Mouse (Mus musculus) left cerebral cortex, postnatal 36 days (tissue): ENCODE measurements around the gene Per1. TPM values are rescaled to one million over a fixed set of nuclear protein-coding genes. Genes with fewer than 3 reads are reported as not detected.

ENCODE experiments used
- DNase-seq, 2 experiments: peaks; one replicate each; pipeline ENCODE4 v3.0.0; 2021 to 2022; ENCODE audit warnings: low spot score in 2 of 2, mixed read lengths in 1 of 2
- intact Hi-C: fragments of 180-260 bp; cut with DNase I; formaldehyde crosslinking; loops from one replicate; pipeline ENCODE4 v1.15.1; 2025
- total RNA-seq, 2 experiments: library from RNA; stranded (reverse); gene quantifications; 2 replicates each; pipeline ENCODE4 v1.2.3; 2021

The Per1 gene
- total RNA-seq, 2 experiments from 2014 or later = 106 to 122 TPM

DNA sequence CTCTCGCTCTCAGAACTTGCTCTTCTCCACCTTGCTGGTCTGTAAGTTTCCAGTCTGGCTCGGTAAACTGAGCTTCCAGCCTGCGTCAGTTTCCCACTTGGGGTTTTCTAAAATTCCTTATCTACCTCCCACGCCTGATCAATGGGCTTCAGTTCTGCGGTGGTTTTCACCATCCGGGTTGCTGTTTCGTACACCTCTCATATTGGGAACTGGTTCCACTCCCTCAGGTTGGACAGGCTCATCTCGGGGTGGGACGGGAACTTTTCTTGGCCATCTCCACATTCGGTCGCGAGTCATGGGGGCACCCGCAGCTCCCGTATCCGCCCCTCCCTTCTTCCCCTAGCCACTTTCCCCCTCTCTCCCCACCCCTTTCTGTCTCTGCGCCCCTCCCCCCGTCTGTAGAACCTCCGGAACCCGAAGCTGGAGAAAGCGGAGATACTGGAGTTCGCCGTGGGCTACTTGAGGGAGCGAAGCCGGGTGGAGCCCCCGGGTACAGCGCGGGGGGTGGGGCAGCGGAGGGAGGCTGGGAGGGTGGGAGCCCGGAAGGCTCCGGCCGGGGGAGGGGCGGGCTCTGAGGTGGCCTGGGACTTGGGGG, 26.8 kb downstream of the Per1 start:
- intact Hi-C loops = loop anchor here (5.0 kb wide), 1 partner anchor 35 kb away; the partner anchor contains the start of gene Vamp2
- no peak for DNase-seq

DNA sequence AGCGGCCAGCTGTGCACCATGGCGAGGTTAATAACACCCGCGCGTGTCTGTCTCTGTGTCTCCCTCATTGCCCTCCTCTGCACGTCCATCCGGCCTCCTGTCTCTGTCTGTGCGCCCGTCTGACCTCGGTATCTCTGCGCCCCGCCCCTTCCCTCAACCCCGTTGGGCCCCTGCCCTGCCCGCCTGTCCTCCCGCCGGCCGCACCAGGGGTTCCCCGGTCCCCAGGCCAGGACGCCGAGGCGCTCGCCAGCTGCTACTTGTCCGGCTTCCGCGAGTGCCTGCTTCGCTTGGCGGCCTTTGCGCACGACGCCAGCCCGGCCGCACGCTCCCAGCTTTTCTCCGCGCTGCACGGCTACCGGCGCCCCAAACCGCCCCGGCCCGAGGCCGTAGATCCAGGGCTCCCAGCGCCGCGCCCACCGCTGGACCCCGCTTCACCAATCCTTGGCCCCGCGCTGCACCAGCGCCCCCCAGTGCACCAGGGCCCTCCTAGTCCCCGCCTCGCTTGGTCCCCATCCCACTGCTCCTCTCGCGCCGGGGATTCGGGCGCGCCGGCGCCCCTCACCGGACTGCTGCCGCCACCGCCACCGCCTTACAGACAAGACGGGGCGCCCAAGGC, 27.4 kb downstream of the Per1 start, which contains the start of gene 9130213A22Rik:
TSS of gene 9130213A22Rik (minus strand) at position 254 of the 616 bp plus-strand sequence.
- intact Hi-C loops = loop anchor here (5.0 kb wide), 1 partner anchor 35 kb away; the partner anchor contains the start of gene Vamp2
- peak; percentile 87 to 88 for DNase-seq

DNA sequence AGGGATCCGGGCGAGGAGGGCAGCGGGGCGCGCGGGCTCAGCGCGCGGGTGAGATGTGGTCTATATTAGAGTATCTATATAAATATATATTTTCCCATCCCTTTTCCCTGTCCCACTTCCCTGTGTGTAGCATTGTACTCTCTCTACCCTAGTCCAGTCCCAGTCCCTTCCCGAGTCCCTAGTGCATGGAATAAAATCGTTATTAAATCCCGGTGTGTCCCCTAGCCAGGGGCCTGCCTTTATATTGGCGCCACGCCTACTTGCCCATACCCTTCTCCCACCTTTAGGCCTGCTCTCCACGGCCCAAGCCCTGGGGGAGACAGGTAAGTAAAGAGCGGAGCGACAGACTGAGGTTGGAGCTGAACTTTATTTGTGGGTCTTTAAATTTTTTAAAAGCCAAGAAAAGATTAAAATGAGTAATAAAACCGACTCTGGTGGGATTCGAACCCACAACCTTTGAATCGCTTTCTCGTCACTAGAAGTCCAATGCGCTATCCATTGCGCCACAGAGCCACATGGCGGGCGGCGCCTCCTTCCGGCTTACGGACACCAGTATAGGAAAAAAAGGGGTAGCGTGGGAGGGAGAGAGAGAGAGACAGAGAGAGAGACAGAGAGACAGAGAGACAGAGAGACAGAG, 28.2 kb downstream of the Per1 start:
- peak; percentile 92 for DNase-seq
- intact Hi-C loops = loop anchor here (5.0 kb wide), 1 partner anchor 36 kb away; the partner anchor contains the start of gene Vamp2

DNA sequence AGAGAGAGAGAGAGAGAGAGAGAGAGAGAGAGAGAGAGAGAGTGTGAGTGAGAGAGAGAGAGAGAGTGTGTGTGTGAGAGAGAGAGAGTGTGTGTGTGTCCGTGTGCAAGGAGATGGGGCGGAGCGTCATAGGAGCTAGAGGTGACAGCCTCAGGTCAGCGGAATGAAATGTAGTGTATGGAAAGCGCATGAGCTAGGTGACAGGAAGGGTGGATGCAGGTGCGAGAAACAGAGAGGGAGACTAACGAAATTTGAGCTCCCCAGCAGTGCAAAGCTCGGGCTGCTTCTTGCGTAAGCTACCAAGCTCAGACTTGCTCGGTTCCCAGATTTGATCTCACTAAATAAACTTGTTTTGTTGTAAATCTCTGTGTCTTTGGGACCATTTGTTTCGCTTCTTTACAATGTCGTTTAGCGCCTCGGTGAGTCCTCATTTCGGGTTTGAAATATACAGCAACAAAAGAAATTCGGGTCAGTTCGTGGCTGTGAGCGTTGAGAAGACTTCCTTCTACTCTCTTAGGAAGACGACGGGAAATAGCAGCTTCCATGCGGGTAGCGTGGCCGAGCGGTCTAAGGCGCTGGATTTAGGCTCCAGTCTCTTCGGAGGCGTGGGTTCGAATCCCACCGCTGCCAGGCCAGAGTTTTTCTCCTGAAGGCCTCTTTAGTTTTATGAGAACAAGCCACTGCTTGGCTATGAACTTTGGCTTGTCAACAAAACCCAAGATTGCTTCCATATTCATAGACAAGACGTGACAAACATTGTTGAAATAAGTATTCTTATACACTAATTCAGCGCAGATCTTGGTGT, 28.9 kb downstream of the Per1 start:
- intact Hi-C loops = loop anchor here (1.0 to 5.0 kb wide), 3 partner anchors 37 to 83 kb away; partner anchors contain the start of gene Vamp2
- DNase-seq = peak; percentile 92 to 94

DNA sequence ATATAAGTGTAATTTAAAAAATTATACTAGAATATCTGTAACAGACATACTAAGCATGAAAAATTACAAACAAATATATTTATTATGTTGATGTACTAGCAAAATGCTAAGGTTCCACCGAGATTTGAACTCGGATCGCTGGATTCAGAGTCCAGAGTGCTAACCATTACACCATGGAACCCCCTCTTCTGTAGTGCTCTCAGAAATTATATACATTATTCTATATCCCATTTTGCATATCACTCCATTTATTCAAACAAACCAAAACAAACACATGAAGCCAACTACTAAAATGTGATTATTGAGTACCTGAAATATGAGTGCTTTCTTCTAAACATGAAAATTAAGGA, 29.5 kb downstream of the Per1 start:
- peak in 1 of 2 experiments; percentile 64 for DNase-seq
- intact Hi-C loops = loop anchor here (1.0 to 5.0 kb wide), 3 partner anchors 37 to 83 kb away; partner anchors contain the start of gene Vamp2

DNA sequence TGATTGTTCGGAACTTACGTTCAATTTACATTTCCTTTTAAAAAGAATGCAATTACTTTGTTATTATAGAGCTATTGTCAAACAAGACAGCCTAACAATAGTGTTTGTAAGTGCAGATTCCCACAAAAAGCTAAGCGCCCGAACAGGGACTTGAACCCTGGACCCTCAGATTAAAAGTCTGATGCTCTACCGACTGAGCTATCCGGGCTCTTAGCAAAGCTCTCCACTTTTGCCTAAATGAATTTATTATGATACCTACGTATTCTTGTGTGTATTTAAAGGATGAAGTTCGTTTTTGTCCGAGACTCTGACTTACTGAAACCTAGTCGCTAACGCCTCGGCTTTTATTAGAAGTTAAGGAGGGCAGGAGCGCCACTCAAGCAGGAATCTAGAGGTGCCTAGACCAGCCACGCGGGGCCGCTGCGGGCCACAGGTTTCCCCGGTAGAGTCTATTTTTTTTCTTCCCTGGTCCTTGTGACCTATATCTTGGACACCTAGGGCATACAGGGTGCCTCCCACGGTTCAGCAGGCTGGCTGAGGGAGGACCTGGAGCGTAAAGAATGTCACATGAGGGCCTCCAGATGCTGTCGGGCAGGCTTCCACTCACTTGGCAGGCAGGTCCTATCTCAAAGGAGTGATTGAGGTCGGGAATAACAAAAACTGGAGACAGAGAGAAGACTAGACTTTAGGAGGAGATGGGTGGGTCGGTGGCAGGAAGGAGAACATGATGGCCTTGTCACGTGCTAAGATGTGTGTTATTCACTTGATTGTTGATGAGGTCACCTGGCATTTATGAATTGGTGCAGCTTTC, 30.2 kb downstream of the Per1 start:
- intact Hi-C loops = loop anchor here (1.0 kb wide), 1 partner anchor 25 kb away; no protein-coding TSS in a partner anchor
- DNase-seq = peak; percentile 77 to 78

DNA sequence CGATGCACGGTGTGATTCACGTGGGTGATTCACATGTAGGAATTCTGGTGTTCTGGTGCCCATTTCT, 30.7 kb downstream of the Per1 start, which contains the start of gene Aloxe3:
TSS of gene Aloxe3 (plus strand) at position 45 of the 67 bp plus-strand sequence.
- no peak for DNase-seq
- intact Hi-C loops = loop anchor here (1.0 kb wide), 1 partner anchor 25 kb away; no protein-coding TSS in a partner anchor

DNA sequence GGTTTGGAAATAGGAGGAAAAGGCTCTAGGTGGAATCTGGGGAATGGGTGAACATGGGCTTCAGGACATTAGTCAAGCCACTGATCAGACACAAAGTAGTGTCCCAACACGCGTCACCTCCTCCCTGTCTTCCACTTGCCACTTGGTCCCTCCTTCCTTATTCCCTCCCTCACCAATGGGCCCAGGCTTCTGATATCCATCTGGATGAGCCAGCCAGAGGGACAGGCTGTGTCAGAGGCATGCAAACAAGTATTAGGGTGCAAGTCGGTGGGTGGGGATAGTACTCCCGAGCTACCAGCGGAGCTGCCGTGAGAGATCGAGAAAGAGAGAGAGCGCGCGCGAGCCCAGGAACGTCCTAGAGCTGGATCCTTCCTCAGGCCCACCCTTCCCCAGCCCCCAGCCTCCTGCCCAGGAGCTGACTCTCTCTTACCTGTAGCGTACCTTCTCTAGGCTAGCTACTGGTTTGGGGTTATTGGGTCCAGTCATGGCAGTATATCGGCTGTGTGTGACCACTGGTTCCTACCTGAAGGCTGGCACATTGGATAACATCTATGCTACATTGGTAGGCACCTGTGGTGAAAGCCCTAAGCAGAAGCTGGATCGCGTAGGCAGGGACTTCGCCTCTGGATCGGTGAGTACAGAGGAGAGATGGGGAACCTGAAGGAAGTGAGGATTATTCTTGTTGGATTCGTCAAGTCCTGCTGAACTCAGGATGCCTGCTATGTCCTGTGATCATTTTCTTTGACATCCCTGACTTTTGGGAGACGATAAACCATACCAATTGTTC, 31.1 kb downstream of the Per1 start:
- no peak for DNase-seq
- intact Hi-C loops = loop anchor here (1.0 kb wide), 1 partner anchor 24 kb away; no protein-coding TSS in a partner anchor

DNA sequence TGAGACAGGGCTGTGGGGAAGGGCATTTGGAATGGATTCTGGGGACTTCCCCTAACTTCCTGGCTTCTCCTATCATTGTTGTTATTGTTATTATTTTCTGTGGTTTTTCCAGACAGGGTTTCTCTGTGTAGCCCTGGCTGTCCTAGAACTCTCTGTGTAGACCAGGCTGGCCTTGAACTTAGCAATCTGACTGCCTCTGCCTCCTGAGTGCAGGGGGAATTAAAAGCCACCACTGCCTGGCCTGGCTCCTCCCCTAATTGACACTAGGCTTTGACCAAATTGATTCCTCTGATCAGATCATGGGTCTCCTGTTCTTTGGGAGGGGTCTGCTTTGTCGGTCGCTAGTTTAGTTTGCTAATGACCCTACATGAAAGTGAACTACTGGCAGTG, 31.7 kb downstream of the Per1 start:
- DNase-seq = no peak
- intact Hi-C loops = no loop called here

DNA sequence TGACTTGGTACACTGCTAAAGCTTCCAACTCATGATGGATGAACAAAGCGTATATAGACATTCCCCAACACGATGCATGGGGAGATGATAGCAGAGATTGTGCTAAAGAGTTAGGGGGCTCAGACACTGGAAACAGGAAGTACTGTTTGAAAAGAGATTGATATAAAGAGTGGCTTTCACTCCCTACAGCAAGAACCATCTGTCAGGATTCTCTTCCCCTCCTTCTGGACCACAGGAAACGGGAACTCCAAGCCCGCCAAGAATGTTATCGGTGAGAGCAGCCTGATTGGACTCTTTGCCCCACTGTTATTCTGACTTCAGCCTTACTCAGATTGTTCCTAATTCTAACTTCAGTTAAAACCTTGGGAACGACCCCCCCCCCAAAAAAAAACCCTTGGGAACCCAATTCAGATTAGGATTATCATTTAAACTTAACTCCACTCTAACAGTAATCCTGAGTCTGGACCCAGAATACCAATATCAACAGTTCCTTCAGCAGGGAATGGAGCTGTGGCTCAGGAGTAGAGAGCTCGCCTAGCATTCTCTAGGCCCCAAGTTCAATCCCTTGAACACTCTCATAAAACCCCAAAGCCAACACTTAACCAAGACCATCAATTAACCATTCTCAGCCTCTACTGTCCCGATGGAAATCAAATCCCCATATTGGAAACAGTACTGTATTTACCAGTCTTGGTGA, 33.6 kb downstream of the Per1 start:
- DNase-seq = no peak
- intact Hi-C loops = no loop called here

DNA sequence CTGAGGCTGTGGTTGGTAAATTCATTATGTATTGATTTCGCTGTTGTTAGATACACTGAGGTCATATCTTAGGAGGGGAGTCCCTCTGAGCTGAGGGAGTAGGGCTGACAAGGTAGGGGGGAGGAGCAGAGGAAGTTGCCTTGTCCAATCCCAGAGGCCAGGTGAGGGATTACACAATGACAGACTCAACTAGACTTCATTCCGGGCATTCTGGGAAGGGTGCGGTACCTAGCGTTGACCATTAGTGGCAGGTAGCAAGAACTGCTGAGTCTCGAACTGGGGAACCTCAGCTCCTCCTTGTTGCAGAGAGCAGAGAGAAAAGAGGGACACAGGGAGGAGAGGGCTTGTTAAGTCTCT, 38.5 kb downstream of the Per1 start:
- intact Hi-C loops = no loop called here
- no peak for DNase-seq

DNA sequence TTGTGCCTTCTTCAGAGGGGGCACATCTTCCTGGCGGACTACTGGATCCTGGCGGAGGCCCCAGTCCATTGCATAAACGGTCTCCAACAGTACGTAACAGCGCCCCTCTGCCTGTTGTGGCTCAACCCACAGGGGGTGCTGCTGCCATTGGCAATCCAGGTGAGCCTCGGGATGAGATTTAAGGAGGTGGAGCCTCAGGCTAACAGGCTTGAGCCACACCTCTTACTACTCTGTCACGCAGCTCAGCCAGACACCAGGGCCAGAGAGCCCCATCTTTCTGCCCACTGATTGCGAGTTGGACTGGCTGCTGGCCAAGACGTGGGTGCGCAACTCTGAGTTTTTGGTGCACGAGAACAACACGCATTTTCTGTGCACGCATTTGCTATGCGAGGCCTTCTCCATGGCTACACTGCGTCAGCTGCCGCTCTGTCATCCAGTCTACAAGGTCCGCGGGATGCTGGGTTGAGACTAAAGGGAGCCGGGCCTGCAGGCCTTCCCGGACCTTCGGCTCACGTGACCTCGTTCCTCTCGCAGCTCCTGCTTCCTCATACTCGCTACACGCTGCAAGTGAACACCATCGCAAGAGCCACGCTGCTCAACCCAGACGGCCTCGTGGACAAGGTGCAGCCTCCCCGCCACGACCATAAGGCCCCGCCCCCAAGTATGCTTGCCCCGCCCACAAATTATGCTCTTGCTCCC, 39.1 kb downstream of the Per1 start:
- peak; percentile 83 to 85 for DNase-seq
- intact Hi-C loops = no loop called here

DNA sequence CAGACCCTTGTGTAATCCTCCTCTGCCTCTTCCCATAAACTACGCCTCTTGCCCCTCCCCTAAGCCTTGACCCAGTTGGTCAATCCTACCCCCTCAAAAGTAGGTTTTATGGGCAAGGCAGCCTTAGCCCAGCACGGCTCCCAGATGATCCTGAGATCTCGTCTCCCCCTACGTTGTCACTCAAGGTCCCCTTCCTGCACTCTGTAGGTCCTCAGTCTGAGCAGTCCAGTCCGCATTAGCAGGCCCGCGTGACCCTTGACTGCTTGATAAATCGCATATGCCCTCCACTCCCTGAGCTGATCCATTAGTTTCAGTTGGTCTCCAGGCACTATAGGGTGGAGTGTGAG, 39.6 kb downstream of the Per1 start:
- DNase-seq = no peak
- intact Hi-C loops = no loop called here

DNA sequence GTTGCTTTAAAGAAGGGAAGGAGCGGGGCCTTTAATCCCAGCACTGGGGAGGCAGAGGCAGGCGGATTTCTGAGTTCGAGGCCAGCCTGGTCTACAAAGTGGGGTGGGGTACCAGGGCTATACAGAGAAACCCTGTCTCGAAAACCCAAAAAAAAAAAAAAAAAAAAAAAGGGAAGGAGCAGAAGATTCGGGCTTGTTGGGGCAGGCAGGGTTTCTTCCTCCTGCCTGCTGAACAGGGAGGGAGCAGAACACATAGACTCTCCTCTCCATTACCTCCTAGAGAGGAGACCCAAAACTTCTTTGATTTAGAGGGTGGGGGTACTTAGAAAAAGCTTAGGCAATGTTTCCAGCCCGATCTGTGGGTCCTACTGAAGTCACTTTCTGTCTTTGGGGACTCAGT, 40.3 kb downstream of the Per1 start:
- no peak for DNase-seq
- intact Hi-C loops = no loop called here

DNA sequence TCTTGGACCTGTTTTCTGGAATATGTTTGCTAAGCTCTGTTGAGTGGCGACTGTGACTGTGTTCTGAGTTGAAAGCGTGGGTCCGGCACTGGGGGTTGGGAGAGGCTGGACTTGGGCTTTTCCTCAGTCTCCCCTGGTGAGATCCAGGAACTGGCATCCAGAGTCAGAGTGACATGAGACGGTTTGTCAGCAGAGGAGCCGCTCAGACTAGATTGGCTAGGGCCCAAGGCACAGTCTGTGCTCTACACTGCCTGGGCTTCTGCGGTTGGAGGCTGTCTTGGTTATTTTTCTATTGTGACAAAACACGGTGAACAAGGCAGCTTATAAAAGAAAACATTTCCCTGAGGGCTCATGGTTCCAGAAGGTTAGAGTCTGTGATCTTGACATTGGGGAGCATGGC, 52.5 kb downstream of the Per1 start:
- no peak for DNase-seq
- intact Hi-C loops = no loop called here

DNA sequence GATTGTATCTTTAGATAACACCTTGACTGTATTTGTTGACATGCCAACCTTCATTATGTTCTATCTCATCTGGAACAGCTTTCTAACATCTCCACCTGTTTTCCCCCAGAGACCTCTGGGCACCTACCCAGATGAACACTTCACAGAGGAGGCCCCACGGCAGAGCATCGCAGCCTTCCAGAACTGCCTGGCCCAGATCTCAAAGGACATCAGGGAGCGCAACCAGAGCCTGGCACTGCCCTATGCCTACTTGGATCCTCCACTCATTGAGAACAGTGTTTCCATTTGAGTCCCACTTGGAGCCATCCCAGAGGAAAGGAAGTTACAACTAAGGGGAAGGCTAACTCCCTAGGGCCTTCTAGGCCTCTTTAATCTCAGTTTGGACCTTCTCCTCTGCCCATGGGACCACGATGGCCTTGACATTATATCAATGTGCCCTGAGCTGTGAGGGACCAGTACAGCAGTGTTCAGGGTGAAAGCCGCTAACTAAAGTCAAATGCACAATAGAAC, 53.5 kb downstream of the Per1 start:
- no peak for DNase-seq
- intact Hi-C loops = no loop called here

DNA sequence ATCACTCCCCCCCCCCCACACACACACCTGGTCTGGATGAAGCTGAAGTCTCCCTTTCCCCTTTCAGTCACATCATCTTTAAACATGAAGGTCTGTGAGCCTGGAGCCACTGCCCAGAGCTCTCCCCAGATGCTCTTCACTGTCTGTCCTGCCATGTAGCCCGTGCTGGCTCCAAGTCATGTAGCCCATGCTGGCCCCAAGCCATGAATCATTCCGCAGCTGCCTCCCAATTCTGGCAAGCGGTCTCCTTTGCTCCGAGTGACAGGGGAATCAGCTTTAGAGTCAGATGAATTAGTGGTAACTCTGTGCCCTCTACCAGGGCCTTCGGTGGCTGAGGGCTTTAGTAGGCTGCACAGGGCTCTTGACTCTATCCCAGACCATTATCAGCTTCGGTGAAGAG, 54.7 kb downstream of the Per1 start:
- no peak for DNase-seq
- intact Hi-C loops = loop anchor here (1.0 kb wide), 1 partner anchor 24 kb away; the partner anchor contains the start of gene Aloxe3
